Mouse (Mus musculus) hindbrain, embryonic 11.5 days (tissue): ENCODE measurements at regions not wholly inside any gene's neighbourhood (a gene's known extent, or its start where the extent isn't known, plus 50 kb on each side); places are given as distances from the start of the nearest gene placed in this dataset.

Experiments
- ATAC-seq: fragments of 200-750 bp; cut with Nextera tagmentation; 2 replicates; pipeline ENCODE4 v1.8.0; 2017; ENCODE audit warnings: mild to moderate bottlenecking, moderate TSS enrichment, moderate library complexity; ENCODE audit not compliant: low FRiP score
- DNase-seq: peaks from one replicate; pipeline ENCODE4 v3.0.0-alpha.2; 2015; ENCODE audit warnings: low spot score
- H3K27ac ChIP-seq: fragments of 300-500 bp; sonication (generic); 2 replicates; pipeline ENCODE4 v1.5.1; 2014; ENCODE audit warnings: mild to moderate bottlenecking, low read depth, low read length
- H3K27me3 ChIP-seq: fragments of 300-500 bp; sonication (generic); 2 replicates; pipeline ENCODE4 v1.6.1; 2014; ENCODE audit warnings: mild to moderate bottlenecking, low read length, moderate library complexity, mixed read lengths; ENCODE audit not compliant: control insufficient read depth, insufficient read depth
- H3K36me3 ChIP-seq: fragments of 300-500 bp; sonication (generic); 2 replicates; pipeline ENCODE4 v1.6.1; 2014; ENCODE audit warnings: mild to moderate bottlenecking, low read length, moderate library complexity, mixed read lengths; ENCODE audit not compliant: control insufficient read depth, insufficient read depth
- H3K4me1 ChIP-seq: fragments of 300-500 bp; sonication (generic); replicated peaks from 2 replicates; pipeline ENCODE4 v1.6.1; 2014; ENCODE audit warnings: low read length, mixed read lengths; ENCODE audit not compliant: control insufficient read depth, insufficient read depth
- H3K4me2 ChIP-seq: fragments of 300-500 bp; sonication (generic); replicated peaks from 2 replicates; pipeline ENCODE4 v1.6.1; 2014; ENCODE audit warnings: mild to moderate bottlenecking, low read depth, low read length
- H3K4me3 ChIP-seq: fragments of 300-500 bp; sonication (generic); 2 replicates; pipeline ENCODE4 v1.5.1; 2014; ENCODE audit warnings: low read depth, low read length
- H3K9ac ChIP-seq: fragments of 300-500 bp; sonication (generic); 2 replicates; pipeline ENCODE4 v1.6.1; 2014; ENCODE audit warnings: low read depth, low read length
- H3K9me3 ChIP-seq: fragments of 300-500 bp; sonication (generic); 2 replicates; pipeline ENCODE4 v1.6.1; 2016; ENCODE audit warnings: low read length; ENCODE audit not compliant: control insufficient read depth
- WGBS: fragments of 180-500 bp; shearing (Covaris S2); extraction: QIAGEN DNeasy Blood & Tissue Kit; methylation state at CpG from one replicate; pipeline ENCODE4 v1.1.7; 2014; 5-methylcytosine and 5-hydroxymethylcytosine counted together

DNA sequence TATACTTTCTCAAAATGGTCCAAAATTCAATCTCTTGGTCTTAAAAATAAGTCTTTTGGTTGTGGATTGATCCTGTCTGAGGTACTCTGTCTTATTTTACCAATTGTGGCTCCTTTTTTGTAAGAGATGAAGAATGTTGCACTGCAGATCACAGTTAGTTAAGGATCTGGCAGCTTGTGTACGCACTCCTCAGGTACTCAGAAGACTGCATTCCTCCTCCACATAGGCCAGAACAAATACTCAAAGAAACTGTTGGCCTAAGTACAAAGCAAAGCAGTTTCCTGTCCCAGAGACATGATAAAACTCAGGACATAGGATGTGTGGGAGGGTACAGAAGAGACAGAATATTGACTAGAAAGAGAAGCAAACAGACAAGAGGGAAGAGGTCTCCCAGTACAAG lies 155.4 kb downstream of the Atp6ap1l start:
- no peak for ATAC-seq
- Histone ChIP-seq H3K4me2 (no peak overlapping the region), H3K27me3 (no peaks in the 10 kb centered on the region), H3K36me3 (no peaks in the 10 kb centered on the region), H3K9me3 (no peaks in the 10 kb centered on the region), H3K9ac (no peak overlapping the region), H3K27ac (no peak overlapping the region), H3K4me1 (no peaks in the 10 kb centered on the region), H3K4me3 (no peak overlapping the region)
- WGBS: 84% methylated on average over 1 of the region's 1 CpGs
- no peak for DNase-seq

GRCm38 (mm10) chr13:90745063-90745462 lies 160.1 kb downstream of the Atp6ap1l start:
- H3K27me3 ChIP-seq: no peaks in the 10 kb centered on the region
- 42% methylated on average over 1 of the region's 1 CpGs for WGBS

GRCm38 (mm10) chr13:90742615-90743402 lies 162.3 kb downstream of the Atp6ap1l start:
- DNase-seq (no peak), ATAC-seq (peak; percentile 69; the same call in 1 of the 2 replicates)
- Histone ChIP-seq H3K27ac (no peak overlapping the region), H3K27me3 (no peaks in the 10 kb centered on the region), H3K4me3 (no peak overlapping the region), H3K9ac (no peak overlapping the region), H3K9me3 (no peaks in the 10 kb centered on the region), H3K36me3 (no peaks in the 10 kb centered on the region), H3K4me1 (no peaks in the 10 kb centered on the region), H3K4me2 (no peak overlapping the region)
- 72% methylated on average over 4 of the region's 4 CpGs for WGBS

More at GRCm38 (mm10) chr13:90745063-90745462, 160.1 kb downstream of the Atp6ap1l start:
- Histone ChIP-seq H3K9ac (no peak overlapping the region), H3K36me3 (no peaks in the 10 kb centered on the region), H3K27ac (no peak overlapping the region), H3K4me2 (no peak overlapping the region), H3K4me3 (no peak overlapping the region), H3K9me3 (no peaks in the 10 kb centered on the region), H3K4me1 (no peaks in the 10 kb centered on the region)
- no peak for ATAC-seq
- no peak for DNase-seq

GRCm38 (mm10) chr13:90739797-90740196 lies 165.4 kb downstream of the Atp6ap1l start:
- Histone ChIP-seq H3K27ac (no peak overlapping the region), H3K4me3 (no peak overlapping the region), H3K4me2 (no peak overlapping the region), H3K9me3 (no peaks in the 10 kb centered on the region), H3K27me3 (no peaks in the 10 kb centered on the region), H3K4me1 (no peaks in the 10 kb centered on the region), H3K36me3 (no peaks in the 10 kb centered on the region), H3K9ac (no peak overlapping the region)
- no peak for DNase-seq
- WGBS: 82% methylated on average over 1 of the region's 1 CpGs
- no peak for ATAC-seq

DNA sequence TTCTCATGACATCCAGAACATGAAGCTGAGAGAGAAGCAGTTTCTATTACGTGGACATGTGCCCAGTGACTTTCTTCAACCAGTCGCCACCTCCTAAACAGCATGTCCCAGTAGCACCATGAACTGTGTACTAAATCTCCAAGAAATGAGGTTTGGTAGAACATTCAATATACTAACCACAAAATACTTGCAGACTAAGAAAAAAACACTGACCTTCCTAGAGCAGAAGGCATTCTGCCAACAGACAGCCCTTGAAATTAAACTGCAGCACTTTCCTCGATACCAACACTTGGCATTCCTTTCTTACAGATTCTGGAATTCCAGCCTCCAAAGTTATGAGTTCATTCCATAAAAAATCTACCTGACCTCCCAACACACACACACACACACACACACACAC lies 166.6 kb downstream of the Atp6ap1l start:
- 93% methylated on average over 3 of the region's 3 CpGs for WGBS
- H3K27me3 ChIP-seq: no peaks in the 10 kb centered on the region
- H3K9ac ChIP-seq: no peak overlapping the region
- H3K36me3 ChIP-seq: no peaks in the 10 kb centered on the region
- H3K4me2 ChIP-seq: no peak overlapping the region
- H3K9me3 ChIP-seq: no peaks in the 10 kb centered on the region
- no peak overlapping the region for H3K4me3 ChIP-seq
- H3K4me1 ChIP-seq: no peaks in the 10 kb centered on the region
- ATAC-seq (no peak), DNase-seq (no peak)
- no peak overlapping the region for H3K27ac ChIP-seq

- WGBS: 97% methylated on average over 3 of the region's 3 CpGs
- no peak for ATAC-seq
Measured at GRCm38 (mm10) chr13:90733265-90733664, 171.9 kb downstream of the Atp6ap1l start.

GRCm38 (mm10) chr13:90729078-90729477 lies 176.1 kb downstream of the Atp6ap1l start:
- Histone ChIP-seq H3K4me2 (no peak overlapping the region), H3K27me3 (no peaks in the 10 kb centered on the region), H3K27ac (no peak overlapping the region), H3K4me1 (no peaks in the 10 kb centered on the region), H3K9me3 (no peaks in the 10 kb centered on the region), H3K4me3 (no peak overlapping the region), H3K9ac (no peak overlapping the region), H3K36me3 (no peaks in the 10 kb centered on the region)
- DNase-seq: no peak
- ATAC-seq: no peak

More at GRCm38 (mm10) chr13:90733265-90733664, 171.9 kb downstream of the Atp6ap1l start:
- Histone ChIP-seq H3K9ac (no peak overlapping the region), H3K4me3 (no peak overlapping the region), H3K4me1 (no peaks in the 10 kb centered on the region), H3K36me3 (no peaks in the 10 kb centered on the region), H3K27me3 (no peaks in the 10 kb centered on the region), H3K9me3 (no peaks in the 10 kb centered on the region), H3K4me2 (no peak overlapping the region), H3K27ac (no peak overlapping the region)
- no peak for DNase-seq

DNA sequence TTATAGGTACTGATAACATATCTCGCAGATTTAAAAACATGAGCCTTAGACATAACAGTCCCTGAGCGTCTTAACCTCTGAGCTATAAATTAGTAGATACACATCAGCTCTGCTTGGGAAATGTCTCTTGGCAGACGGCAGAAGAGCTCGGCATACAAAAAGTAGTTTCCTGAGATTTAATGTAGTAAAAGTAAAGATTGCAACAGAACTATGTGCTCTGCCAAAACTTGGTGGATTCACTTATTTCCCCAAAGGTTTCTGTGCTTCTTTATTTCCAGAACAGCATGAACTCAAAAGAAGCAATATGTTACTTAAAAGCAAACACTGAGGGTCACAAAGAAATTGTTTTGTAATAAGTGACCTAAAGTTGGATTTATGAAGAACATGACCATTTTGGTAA lies 177.3 kb downstream of the Atp6ap1l start:
- ATAC-seq: no peak
- no peak overlapping the region for H3K9ac ChIP-seq
- H3K4me2 ChIP-seq: no peak overlapping the region
- 87% methylated on average over 4 of the region's 4 CpGs for WGBS
- H3K27ac ChIP-seq: no peak overlapping the region
- H3K27me3 ChIP-seq: no peaks in the 10 kb centered on the region
- no peaks in the 10 kb centered on the region for H3K36me3 ChIP-seq
- no peak overlapping the region for H3K4me3 ChIP-seq
- no peak for DNase-seq
- no peaks in the 10 kb centered on the region for H3K4me1 ChIP-seq
- no peaks in the 10 kb centered on the region for H3K9me3 ChIP-seq

GRCm38 (mm10) chr13:90725053-90725827 lies 179.9 kb downstream of the Atp6ap1l start:
- WGBS: 90% methylated on average over 10 of the region's 10 CpGs
- no peaks in the 10 kb centered on the region for H3K4me1 ChIP-seq
- no peak overlapping the region for H3K27ac ChIP-seq
- no peak overlapping the region for H3K9ac ChIP-seq
- H3K27me3 ChIP-seq: no peaks in the 10 kb centered on the region
- no peaks in the 10 kb centered on the region for H3K36me3 ChIP-seq
- no peaks in the 10 kb centered on the region for H3K9me3 ChIP-seq
- no peak overlapping the region for H3K4me2 ChIP-seq
- no peak overlapping the region for H3K4me3 ChIP-seq
- DNase-seq: no peak
- no peak for ATAC-seq
